Mouse (Mus musculus) activated CD4-positive, CD25-positive, alpha-beta regulatory T cell, adult 4 months (primary cell): Measurements from ENCODE around the gene Rcn3. TPM values are rescaled to one million over a fixed set of nuclear protein-coding genes. Genes with fewer than 3 reads are reported as not detected.
"Not testable (repeated sequence)": the region's sequence is repeated elsewhere in the genome, so short reads cannot be mapped to it uniquely, and the experiment has no call there.

Source experiments
- ATAC-seq: one replicate; pipeline ENCODE4 v1.8.0; 2017
- polyA plus RNA-seq, 2 experiments: library from polyadenylated mRNA; unstranded; fragments of 100-300 nt; shearing (Covaris generic); gene quantifications; one replicate each; pipeline ENCODE4 v1.2.1; 2017

Rcn3 gene
- polyA plus RNA-seq, 2 experiments from 2014 or later, result 4.7 to 5.4 TPM

GRCm38 (mm10) chr7:45097479-45097878, 5.5 kb upstream of the Rcn3 start:
- ATAC-seq, result no peak

GRCm38 (mm10) chr7:45095965-45096364, 3.9 kb upstream of the Rcn3 start:
- not testable (repeated sequence) for ATAC-seq

- no peak for ATAC-seq
Observed at GRCm38 (mm10) chr7:45095367-45095766, 3.3 kb upstream of the Rcn3 start.

GRCm38 (mm10) chr7:45094121-45094520, 2.1 kb upstream of the Rcn3 start:
- ATAC-seq, result no peak

GRCm38 (mm10) chr7:45093516-45093905, 1.5 kb upstream of the Rcn3 start:
- ATAC-seq, result no peak

- no peak for ATAC-seq
Observed at GRCm38 (mm10) chr7:45092828-45093515, 951 bp upstream of the Rcn3 start.

- ATAC-seq, result no peak
Observed at GRCm38 (mm10) chr7:45091001-45091990, 725 bp downstream of the Rcn3 start.

GRCm38 (mm10) chr7:45090251-45090977, 1.6 kb downstream of the Rcn3 start:
- ATAC-seq, result no peak

GRCm38 (mm10) chr7:45088597-45088996, 3.4 kb downstream of the Rcn3 start:
- ATAC-seq, result no peak

- ATAC-seq, result no peak
Observed at GRCm38 (mm10) chr7:45086084-45086483, 5.9 kb downstream of the Rcn3 start.

GRCm38 (mm10) chr7:45083300-45083890, 8.6 kb downstream of the Rcn3 start:
- ATAC-seq, result peak; percentile 35

GRCm38 (mm10) chr7:45082401-45083299, 9.4 kb downstream of the Rcn3 start:
- peak; percentile 66 for ATAC-seq

GRCm38 (mm10) chr7:45081016-45081415, 11.0 kb downstream of the Rcn3 start:
- no peak for ATAC-seq

GRCm38 (mm10) chr7:45079856-45080255, 12.2 kb downstream of the Rcn3 start:
- ATAC-seq, result peak; percentile 50

GRCm38 (mm10) chr7:45078513-45078912, 13.5 kb downstream of the Rcn3 start:
- ATAC-seq, result no peak

- ATAC-seq, result no peak
Observed at GRCm38 (mm10) chr7:45077829-45078228, 14.2 kb downstream of the Rcn3 start.

- ATAC-seq, result no peak
Observed at GRCm38 (mm10) chr7:45077322-45077721, 14.7 kb downstream of the Rcn3 start.

- ATAC-seq, result no peak
Observed at GRCm38 (mm10) chr7:45076501-45076900, 15.5 kb downstream of the Rcn3 start.

GRCm38 (mm10) chr7:45075405-45075804, 16.6 kb downstream of the Rcn3 start:
- no peak for ATAC-seq

- no peak for ATAC-seq
Observed at GRCm38 (mm10) chr7:45073949-45074348, 18.1 kb downstream of the Rcn3 start.

GRCm38 (mm10) chr7:45073171-45073707, 18.8 kb downstream of the Rcn3 start:
- no peak for ATAC-seq
